Mouse (Mus musculus): ENCODE data around the gene Map1lc3b. TPM values are rescaled to one million over a fixed set of nuclear protein-coding genes. Genes with fewer than 3 reads are reported as not detected.

The Map1lc3b gene
- polyA plus RNA-seq (2014; fragmentation: Illumina TruSeq; extraction: RNeasy Lipid Tissue Mini Kit (QIAGEN cat#74804); ENCODE audit: low read depth, low replicate concordance), result 43.5 TPM

DNA sequence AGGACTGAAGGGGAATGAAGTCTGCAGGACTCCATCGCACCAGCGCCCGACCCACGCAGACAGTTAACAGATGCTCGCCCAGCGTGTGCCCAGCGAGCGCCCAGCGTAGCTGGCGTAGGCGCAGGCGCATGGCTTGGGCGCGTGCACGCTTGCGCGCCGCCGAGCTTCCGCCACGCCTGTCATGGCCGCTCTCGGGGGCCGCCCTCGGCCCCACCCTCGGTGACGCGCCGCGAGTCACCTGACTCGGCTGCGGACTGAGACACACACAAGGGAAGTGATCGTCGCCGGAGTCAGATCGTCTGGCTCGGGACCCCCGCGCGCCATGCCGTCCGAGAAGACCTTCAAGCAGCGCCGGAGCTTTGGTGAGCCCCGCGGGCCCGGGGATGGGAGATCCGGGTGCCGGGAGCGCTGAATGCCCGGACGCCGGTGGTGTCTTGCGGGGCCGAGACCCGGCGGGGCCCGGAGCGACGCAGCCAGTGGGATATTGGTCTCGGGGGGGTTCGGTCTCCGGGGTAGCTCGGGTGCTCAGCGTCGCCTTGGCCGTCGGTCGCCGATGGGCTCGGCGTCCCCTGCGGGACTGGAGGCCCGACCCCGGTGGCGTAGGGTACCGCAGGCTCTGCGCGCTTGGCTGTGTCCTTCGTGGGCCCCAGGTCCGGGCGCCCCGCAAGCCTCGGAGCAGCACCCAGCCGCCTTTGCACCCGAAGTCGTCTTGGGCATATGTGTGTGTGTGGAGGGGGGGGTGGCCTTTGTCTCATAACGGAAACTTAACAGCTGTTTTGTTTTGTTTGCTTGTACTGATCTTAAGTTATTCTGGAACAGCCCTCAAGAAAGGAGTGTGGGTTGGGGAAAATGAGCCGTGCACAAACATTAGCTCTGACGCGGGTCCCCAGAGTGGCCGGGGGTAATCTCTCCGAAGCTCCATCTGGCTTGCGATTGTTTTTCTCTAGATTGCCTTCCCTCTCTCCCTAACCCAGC, at the start of gene Map1lc3b:
Map1lc3b (plus strand) TSS at position 159 of the 975 bp plus-strand sequence.

DNA sequence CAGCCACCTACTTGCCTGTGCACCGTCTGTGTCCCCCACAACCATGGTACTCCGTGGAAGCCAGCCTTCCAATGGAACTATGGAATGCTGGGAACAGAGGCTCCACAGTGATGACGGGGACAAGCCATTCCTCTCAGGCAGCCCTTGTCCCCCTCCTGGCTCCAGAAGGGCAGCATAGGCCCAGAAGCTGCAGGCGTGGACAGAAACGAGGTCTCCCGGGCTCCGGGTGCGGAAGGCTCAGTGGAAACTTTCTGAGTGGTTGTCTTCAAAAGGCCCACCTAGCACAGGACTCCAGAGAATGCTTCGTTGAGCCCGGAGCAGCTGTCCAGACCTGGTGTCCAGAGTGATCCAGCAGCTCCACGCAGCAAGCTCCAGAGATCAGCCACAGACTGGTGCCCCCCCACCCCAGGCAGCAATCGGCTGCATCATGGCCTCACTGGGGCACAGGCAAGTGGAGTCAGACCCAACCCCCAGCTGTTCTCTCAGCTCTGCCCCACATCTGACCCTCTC, 45.8 kb upstream of the Map1lc3b start, which contains the start of gene 1700018B08Rik:
1700018B08Rik (minus strand) TSS at position 45 of the 510 bp plus-strand sequence.

DNA sequence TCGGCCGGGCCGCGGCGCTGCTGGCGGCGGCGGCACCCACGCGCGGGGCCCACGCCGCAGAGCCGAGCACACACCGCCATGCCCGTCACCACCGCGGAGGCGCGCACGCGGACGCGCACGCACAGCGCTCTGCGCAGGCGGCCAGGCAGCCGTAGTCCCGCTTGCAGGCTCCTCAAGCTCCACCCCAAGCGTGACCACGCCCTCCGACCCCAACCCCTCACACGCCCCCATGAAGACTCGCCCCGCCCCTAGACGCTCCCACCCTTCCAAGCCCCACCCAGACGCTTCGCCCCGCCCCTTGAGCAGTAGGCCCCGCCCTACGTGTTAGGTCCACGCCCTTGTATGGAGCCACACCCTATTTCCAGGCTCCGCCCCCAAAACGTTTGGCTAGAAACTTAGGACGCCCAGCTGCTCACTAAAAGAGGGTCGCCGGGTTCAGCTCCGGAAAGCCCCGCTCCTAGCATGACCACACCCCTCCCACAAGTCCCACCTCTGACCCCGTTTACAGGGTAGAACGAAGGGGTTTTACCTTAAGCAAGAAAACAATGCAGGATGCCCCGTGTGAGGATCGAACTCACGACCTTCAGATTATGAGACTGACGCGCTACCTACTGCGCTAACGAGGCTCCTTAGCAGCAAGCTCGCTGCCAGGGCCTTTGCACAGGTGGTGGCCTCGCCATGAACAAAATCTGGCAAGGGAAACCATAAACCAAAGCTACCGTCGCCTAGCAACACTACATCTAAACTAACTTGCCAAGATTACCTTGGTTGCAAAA, 11.3 kb upstream of the Map1lc3b start, which contains the start of gene Fbxo31:
Fbxo31 (minus strand) TSS at position 131 of the 776 bp plus-strand sequence.

Other genes starting within 250 kb of the Map1lc3b start
- not detected for gene 1700018B08Rik, start 46.0 kb upstream of the Map1lc3b start, polyA plus RNA-seq (2014; fragmentation: Illumina TruSeq; extraction: RNeasy Lipid Tissue Mini Kit (QIAGEN cat#74804); ENCODE audit: low read depth, low replicate concordance)
- 4.9 TPM for gene Fbxo31, start 11.6 kb upstream of the Map1lc3b start, polyA plus RNA-seq (2014; fragmentation: Illumina TruSeq; extraction: RNeasy Lipid Tissue Mini Kit (QIAGEN cat#74804); ENCODE audit: low read depth, low replicate concordance)
- 22.1 TPM for gene Zcchc14, start 62.5 kb downstream of the Map1lc3b start, polyA plus RNA-seq (2014; fragmentation: Illumina TruSeq; extraction: RNeasy Lipid Tissue Mini Kit (QIAGEN cat#74804); ENCODE audit: low read depth, low replicate concordance)
- gene Jph3, start 139.3 kb downstream of the Map1lc3b start, polyA plus RNA-seq (2014; fragmentation: Illumina TruSeq; extraction: RNeasy Lipid Tissue Mini Kit (QIAGEN cat#74804); ENCODE audit: low read depth, low replicate concordance), result not detected
- 2.6 TPM for gene Klhdc4, start 239.2 kb downstream of the Map1lc3b start, polyA plus RNA-seq (2014; fragmentation: Illumina TruSeq; extraction: RNeasy Lipid Tissue Mini Kit (QIAGEN cat#74804); ENCODE audit: low read depth, low replicate concordance)

Data from sigmoid colon, adult 10 weeks (tissue).